Mouse (Mus musculus): Measurements from ENCODE around the gene Abca4.

Abca4 gene

GRCm38 (mm10) chr3:122118651-122119214 lies 74.5 kb downstream of the Abca4 start:
- no peak for DNase-seq

GRCm38 (mm10) chr3:122119733-122120132 lies 75.5 kb downstream of the Abca4 start:
- no peak for DNase-seq

DNA sequence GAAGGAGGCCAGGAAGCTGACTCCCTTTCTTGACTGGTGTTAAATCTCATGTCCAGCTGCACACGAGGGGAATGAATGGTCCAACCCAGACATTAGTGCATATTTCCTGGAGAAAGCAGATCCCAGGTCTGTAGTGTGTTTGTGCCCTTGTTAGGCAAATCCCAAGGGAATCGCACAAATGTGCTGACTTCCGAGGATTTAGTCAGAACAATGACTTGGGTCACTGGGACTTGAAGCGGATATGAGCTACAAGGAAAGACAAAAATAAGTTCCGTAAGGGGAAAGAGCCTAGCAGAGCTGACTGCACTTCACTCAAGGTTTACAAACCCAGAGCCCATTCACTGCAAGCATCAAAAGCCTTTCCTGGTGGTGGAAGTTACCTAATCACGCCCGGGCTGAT lies 76.0 kb downstream of the Abca4 start:
- DNase-seq: no peak

GRCm38 (mm10) chr3:122122127-122122663 lies 78.0 kb downstream of the Abca4 start:
- DNase-seq: peak; percentile 67 to 68

DNA sequence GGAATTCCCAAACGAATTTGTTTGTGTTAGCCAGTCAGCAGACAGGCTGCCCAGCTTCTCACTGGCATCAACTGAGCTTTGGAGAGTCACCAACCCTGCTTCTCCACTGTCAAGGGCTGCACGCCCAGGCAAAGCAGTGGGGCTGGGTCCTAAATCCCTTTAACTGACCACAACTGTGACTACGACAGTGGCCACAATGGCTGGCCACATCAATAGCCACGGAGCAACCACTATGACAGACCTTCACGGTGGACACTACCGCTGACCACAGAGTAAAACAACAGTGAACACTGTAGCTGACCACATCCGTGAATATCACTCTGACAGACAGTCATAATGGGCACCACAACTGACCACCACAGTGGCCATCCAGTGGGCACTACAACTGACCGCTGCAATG lies 78.6 kb downstream of the Abca4 start:
- DNase-seq: no peak

GRCm38 (mm10) chr3:122128999-122129493 lies 84.8 kb downstream of the Abca4 start:
- no peak for DNase-seq

GRCm38 (mm10) chr3:122130771-122131170 lies 86.5 kb downstream of the Abca4 start:
- no peak for DNase-seq

DNA sequence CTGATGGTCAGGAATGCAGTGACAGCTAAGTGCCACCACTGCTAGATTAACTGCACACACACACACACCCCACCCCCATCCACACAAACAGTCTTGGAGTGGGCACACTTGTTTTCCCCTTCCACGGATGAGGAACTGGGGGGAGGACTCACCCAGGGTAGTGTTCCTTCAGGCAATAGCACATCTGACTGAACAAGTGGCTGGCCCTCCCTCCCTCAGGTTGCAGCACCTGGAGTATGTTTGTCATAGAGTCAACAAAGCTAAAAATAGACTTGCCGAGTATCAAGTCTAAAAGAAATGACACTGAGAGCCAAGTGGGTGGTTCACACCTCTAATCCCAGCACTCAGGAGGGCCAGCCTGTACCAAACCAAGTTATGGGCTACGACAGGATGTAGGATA lies 87.4 kb downstream of the Abca4 start:
- no peak for DNase-seq

GRCm38 (mm10) chr3:122133255-122133654 lies 89.0 kb downstream of the Abca4 start:
- no peak for DNase-seq

- no peak for DNase-seq
Measured at GRCm38 (mm10) chr3:122133840-122134239, 89.6 kb downstream of the Abca4 start.

DNA sequence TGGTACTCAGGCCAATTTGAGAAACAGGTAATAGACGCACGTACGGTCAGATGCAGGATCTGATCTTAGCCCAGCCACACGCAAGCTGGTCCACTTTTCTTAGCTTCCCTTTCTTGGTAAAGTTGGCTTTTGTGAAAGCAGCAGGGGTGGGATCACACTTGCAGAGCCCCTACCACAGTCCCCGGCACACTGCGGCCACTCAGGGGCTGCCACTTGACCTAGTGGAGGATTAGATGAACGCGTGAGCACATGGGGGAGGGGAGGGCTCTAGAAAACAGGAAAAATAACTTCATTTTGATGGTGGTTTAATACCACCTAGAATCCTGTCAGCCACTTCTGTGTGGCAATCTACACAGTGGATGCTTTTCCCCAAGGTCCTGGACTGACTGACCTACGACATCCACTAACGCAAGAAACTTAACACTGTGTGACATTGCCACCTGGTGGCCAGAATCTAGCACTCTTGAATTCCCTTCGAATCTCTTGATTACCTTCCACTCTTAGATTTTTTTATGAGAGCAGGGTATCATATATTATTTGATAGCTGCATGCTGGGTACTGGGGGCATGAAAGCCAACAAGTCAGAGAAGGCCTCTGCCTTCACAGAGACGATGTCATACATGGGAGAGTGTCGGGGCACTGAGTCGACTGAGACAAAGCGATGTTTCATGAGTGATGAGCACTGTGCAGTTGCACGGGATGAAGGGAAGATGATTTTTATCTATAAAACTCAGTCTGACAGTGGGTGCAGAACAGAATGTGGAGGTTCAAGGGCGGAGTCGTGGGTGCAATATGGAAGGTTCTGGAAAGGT lies 96.6 kb downstream of the Abca4 start:
- peak; percentile 40 to 61 for DNase-seq

DNA sequence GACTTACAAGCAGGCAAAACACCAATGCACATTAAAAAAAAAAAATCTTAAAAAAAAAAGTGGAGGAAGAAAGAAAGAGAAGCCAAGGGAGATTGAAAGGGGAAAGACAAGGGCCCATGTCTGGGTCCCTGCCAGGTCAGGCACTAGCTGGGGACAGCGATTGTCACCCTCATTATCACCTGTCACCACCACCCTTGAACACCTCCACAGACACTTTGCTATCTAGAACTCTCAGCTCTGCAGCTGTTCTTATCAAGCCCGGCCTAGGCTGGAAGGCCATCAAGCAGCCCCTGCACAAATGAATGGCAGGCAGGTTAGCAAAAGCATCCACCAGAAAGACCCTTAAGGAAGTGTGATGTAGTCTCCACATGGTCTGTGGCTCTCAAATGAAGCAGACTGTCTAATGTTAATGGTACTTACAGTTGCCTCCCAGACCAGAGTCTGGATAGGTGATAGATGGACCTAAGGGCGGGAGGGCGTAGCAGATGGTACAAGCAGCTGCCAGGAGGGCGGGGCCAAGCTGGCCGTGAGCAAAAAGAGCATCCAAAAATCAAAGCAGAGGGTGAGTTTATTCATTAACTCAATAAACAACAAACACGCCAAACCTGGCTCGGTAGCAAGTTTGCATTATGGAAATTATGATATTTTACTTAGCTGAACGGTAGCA lies 98.1 kb downstream of the Abca4 start:
- DNase-seq: no peak

- no peak for DNase-seq
Measured at GRCm38 (mm10) chr3:122143432-122143831, 99.2 kb downstream of the Abca4 start.

- no peak for DNase-seq
Measured at GRCm38 (mm10) chr3:122145430-122145829, 101.2 kb downstream of the Abca4 start.

GRCm38 (mm10) chr3:122150836-122151235 lies 106.6 kb downstream of the Abca4 start:
- DNase-seq: no peak

- DNase-seq: no peak
Measured at GRCm38 (mm10) chr3:122152431-122152830, 108.2 kb downstream of the Abca4 start.

DNA sequence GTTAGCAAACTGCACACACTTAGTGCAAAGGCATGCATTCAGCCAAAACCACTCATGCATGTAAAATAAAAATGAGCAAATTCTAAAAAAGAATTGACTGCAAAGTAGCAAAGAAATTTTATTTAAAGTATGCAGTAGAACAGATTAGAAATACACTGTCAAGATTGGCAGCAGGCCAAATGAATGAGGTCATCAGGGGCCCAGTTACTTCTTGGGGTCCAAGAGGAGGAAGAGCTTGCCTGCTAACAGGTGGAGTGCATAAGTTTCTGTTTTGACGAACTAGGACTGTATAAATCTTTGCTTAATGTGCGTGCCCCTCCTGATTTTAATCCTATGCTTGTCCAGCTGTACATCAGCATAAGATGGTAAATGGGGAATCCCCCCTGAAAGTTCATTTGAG lies 109.8 kb downstream of the Abca4 start:
- DNase-seq: no peak

GRCm38 (mm10) chr3:122159447-122159846 lies 115.2 kb downstream of the Abca4 start:
- DNase-seq: no peak

- peak; percentile 84 to 90 for DNase-seq
Measured at GRCm38 (mm10) chr3:122169616-122170178, 125.5 kb downstream of the Abca4 start.

DNA sequence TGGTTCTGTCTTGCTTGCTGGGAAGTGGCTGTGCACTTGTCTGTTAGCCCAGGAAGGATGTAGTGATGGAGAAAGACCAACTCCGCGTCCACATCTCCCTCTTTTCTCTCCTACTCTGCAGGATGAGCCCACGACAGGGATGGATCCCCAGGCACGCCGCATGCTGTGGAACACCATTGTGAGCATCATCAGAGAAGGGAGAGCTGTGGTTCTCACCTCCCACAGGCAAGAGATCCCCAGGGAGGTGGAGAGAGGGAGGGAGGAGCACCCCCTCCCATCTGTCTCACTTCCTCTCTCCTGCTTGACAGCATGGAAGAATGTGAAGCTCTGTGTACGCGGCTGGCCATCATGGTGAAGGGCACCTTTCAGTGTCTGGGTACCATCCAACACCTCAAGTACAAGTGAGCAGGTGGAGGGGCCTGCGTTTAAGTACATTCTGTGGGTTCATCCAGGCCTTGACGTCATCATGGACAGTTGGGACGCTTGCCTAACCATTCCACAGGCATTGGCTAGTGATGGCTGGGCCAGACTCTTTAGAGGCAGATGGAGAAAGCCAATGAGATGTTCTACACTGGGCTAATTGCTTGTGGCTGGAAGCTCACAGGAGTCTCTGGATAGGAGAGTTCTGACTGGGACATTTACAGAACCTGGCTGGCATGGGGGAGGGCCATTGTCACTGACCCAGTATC lies 126.5 kb downstream of the Abca4 start:
- DNase-seq: peak; percentile 35

DNA sequence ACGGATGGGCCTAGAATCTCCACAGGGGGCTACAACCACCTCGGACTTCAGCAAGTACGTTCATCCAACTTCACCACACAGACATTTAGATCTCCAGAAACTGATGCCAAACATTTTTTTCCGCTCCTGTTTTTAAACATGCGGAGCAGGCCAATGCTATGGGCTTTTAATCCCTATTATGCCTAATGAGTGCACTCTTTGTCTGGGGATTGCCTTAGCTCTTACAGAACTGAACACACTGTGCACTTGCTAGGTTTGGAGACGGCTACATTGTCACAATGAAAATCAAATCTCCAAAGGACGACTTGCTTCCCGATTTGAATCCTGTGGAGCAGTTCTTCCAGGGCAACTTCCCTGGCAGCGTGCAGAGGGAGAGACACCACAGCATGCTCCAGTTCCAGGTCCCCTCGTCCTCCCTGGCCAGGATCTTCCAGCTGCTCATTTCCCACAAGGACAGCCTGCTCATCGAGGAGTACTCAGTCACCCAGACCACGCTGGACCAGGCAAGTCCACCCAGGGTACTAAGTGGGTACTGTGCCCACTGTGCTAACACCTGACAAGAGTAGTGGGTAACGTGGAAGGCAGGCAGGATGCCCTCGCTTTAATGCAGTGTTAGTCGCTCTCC lies 129.4 kb downstream of the Abca4 start:
- DNase-seq: no peak

DNA sequence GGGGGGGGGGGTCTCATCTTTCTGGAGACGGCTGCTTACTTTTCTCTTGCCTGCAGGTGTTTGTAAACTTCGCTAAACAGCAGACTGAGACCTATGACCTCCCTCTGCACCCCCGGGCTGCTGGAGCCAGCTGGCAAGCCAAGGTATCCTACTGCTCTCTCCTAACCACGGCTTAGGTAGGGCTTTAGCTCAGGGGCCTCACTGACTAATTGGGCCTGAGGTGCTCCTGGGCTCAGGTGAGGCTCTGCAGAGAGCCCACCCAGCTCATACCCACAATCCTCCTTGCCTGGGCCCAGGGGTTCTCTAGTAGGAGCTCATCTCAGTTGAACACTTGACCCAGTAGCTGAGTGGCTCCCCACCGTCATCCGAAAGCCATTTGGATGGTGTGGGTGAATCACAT lies 131.8 kb downstream of the Abca4 start:
- DNase-seq: no peak
